Mouse (Mus musculus): ENCODE measurements at regions not wholly inside any gene's neighbourhood (a gene's known extent, or its start where the extent isn't known, plus 50 kb on each side); places are given as distances from the start of the nearest gene placed in this dataset.
A peak's percentile ranks its signal among the peaks of the same experiment; 100 is the strongest.

DNA sequence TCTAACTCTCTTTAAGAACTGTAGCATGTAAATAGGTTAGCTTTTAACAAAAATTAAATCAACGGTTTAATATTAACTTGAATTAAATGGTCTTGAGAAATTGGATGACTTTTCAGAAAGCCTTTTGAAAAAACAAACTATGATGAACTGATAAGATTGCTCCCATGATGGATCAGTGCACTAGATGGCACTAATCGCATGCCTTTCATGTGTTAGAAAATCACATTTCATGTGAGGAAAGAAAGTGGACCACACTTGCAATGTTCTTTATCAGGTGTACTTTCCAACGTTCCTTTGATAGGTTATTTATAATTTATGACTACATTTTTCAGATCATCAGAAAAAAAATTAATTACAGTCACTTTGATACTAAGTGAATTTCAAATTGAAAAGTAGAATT, 1003.2 kb upstream of the 4930412O13Rik start:
- H3K36me3 ChIP-seq (replicated peaks; ENCODE audit: insufficient read depth, low read length) = no peaks in the 10 kb centered on the region
- 68% methylated on average over 3 of the region's 3 CpGs for WGBS (ENCODE audit: insufficient replicate concordance)
- H3K27me3 ChIP-seq (ENCODE audit: insufficient read depth, low read length) = no peaks in the 10 kb centered on the region
- H3K4me1 ChIP-seq (ENCODE audit: insufficient read depth) = no peaks in the 10 kb centered on the region
- no peak overlapping the region for H3K9ac ChIP-seq (replicated peaks)
- H3K4me3 ChIP-seq (ENCODE audit: low read depth, low read length) = no peak overlapping the region
- H3K9me3 ChIP-seq (ENCODE audit: low read length) = no peaks in the 10 kb centered on the region
- no peak overlapping the region for H3K27ac ChIP-seq (ENCODE audit: low read depth)
- no peak for TF ChIP-seq EP300 (IDR thresholded peaks at IDR 0.05; ENCODE audit: low read depth)
- TF ChIP-seq CTCF (IDR thresholded peaks at IDR 0.05; ENCODE audit: low read depth) = peak; percentile 33
- ATAC-seq = no peak
- no peak for DNase-seq
- no peak overlapping the region for H3K4me2 ChIP-seq (ENCODE audit: low read depth, low read length)

DNA sequence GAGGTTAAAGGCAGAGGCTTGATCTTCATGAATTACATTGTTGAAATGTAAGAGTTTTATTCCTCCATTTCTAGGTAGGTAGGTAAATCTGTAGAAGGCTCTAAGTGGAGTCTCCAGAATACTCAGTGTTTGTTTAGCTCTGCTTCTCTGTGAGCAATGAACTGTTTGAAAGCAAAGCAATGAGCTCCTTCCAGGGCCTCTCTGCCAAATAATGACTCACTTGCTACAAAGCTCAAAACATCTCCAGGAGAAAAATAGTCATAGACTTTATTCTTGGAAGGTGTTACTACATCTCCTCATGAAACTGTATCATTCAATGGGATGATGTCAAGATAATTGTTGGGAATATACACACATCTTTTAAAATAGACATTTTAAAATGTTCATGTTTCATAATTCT, 968.6 kb upstream of the 4930412O13Rik start:
- no peak for TF ChIP-seq CTCF (IDR thresholded peaks at IDR 0.05; ENCODE audit: low read depth)
- TF ChIP-seq EP300 (IDR thresholded peaks at IDR 0.05; ENCODE audit: low read depth) = no peak
- H3K36me3 ChIP-seq (replicated peaks; ENCODE audit: insufficient read depth, low read length) = no peaks in the 10 kb centered on the region
- no peaks in the 10 kb centered on the region for H3K9me3 ChIP-seq (ENCODE audit: low read length)
- ATAC-seq = no peak
- no peaks in the 10 kb centered on the region for H3K4me1 ChIP-seq (ENCODE audit: insufficient read depth)
- DNase-seq = no peak
- no peak overlapping the region for H3K9ac ChIP-seq (replicated peaks)
- no peak overlapping the region for H3K4me3 ChIP-seq (ENCODE audit: low read depth, low read length)
- no peak overlapping the region for H3K4me2 ChIP-seq (ENCODE audit: low read depth, low read length)
- no peaks in the 10 kb centered on the region for H3K27me3 ChIP-seq (ENCODE audit: insufficient read depth, low read length)
- no peak overlapping the region for H3K27ac ChIP-seq (ENCODE audit: low read depth)

DNA sequence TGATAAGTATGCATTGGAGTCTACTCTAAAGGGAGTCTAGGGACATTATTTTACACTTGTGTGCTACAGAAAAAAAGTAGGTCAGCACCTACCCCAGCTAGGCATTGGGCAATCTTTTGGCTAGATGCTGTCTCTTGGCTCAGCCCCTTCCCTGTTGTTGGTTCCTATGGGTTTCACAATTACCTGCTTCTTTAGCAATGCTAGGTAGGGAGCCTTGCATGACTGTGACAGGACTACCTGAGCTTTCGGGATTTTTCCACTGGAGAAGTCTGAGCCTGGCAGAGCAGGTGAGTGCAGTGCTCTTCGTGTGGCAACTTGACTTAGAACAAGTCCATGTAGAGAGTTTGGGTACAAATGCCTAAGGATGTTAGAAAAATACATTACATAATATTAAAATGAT, 956.2 kb upstream of the 4930412O13Rik start:
- H3K27ac ChIP-seq (ENCODE audit: low read depth) = no peak overlapping the region
- no peaks in the 10 kb centered on the region for H3K36me3 ChIP-seq (replicated peaks; ENCODE audit: insufficient read depth, low read length)
- H3K9me3 ChIP-seq (ENCODE audit: low read length) = no peaks in the 10 kb centered on the region
- WGBS (ENCODE audit: insufficient replicate concordance) = 64% methylated on average over 2 of the region's 2 CpGs
- no peaks in the 10 kb centered on the region for H3K27me3 ChIP-seq (ENCODE audit: insufficient read depth, low read length)
- H3K9ac ChIP-seq (replicated peaks) = no peak overlapping the region
- H3K4me1 ChIP-seq (ENCODE audit: insufficient read depth) = no peaks in the 10 kb centered on the region
- no peak overlapping the region for H3K4me2 ChIP-seq (ENCODE audit: low read depth, low read length)
- DNase-seq (peak; percentile 21), ATAC-seq (peak; percentile 87)
- H3K4me3 ChIP-seq (ENCODE audit: low read depth, low read length) = no peak overlapping the region
- no peak for TF ChIP-seq EP300 (IDR thresholded peaks at IDR 0.05; ENCODE audit: low read depth)

DNA sequence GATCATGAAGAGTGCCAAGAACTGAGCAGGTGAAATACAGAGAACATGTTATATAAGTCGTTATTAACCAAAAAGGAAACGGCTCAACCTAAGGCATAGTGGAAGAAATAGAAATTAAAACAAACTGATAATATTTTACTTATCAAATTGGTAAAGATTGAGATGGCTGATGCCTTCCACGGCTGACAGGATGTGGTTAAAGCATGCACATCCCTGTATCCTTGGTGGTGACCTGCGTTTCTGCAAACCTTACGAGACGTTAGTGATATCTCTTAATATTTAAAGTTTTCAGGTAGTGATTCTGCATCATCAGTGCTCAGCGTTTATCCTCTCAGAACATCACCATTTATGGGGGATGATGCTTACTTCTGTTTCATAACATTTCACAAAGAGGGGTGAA, 939.5 kb upstream of the 4930412O13Rik start:
- TF ChIP-seq CTCF (IDR thresholded peaks at IDR 0.05; ENCODE audit: low read depth) (no peak), EP300 (IDR thresholded peaks at IDR 0.05; ENCODE audit: low read depth) (no peak)
- H3K9me3 ChIP-seq (ENCODE audit: low read length) = no peaks in the 10 kb centered on the region
- no peak overlapping the region for H3K4me2 ChIP-seq (ENCODE audit: low read depth, low read length)
- H3K9ac ChIP-seq (replicated peaks) = no peak overlapping the region
- no peak overlapping the region for H3K27ac ChIP-seq (ENCODE audit: low read depth)
- no peak for ATAC-seq
- H3K36me3 ChIP-seq (replicated peaks; ENCODE audit: insufficient read depth, low read length) = no peaks in the 10 kb centered on the region
- H3K4me1 ChIP-seq (ENCODE audit: insufficient read depth) = no peaks in the 10 kb centered on the region
- WGBS (ENCODE audit: insufficient replicate concordance) = 75% methylated on average over 7 of the region's 7 CpGs
- no peak for DNase-seq
- no peaks in the 10 kb centered on the region for H3K27me3 ChIP-seq (ENCODE audit: insufficient read depth, low read length)
- no peak overlapping the region for H3K4me3 ChIP-seq (ENCODE audit: low read depth, low read length)

DNA sequence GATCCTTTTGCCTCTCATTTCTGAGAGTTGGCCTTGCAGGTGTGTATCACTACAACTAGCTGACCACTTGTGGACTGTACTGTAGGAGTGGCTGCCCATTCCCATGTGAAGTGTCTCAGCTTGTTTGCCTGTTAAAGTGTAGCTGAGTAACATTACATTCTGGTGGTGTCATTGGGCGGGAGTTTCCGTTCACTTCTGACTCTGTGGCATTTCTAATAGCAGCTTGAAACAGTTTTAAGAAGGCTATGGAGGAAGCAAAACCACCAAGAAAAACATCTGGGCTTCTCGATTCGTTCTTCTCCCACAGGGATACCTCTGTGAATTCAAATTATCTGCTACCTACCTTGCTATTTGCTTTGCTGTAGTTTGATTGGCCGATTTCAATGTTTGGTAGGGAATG, 922.1 kb upstream of the 4930412O13Rik start:
- H3K4me3 ChIP-seq (ENCODE audit: low read depth, low read length) = no peak overlapping the region
- 73% methylated on average over 5 of the region's 5 CpGs for whole genome bisulfite sequencing (ENCODE audit: insufficient replicate concordance)
- no peak overlapping the region for H3K9ac ChIP-seq (replicated peaks)
- no peak overlapping the region for H3K4me2 ChIP-seq (ENCODE audit: low read depth, low read length)
- ATAC-seq (no peak), DNase-seq (no peak)
- no peaks in the 10 kb centered on the region for H3K36me3 ChIP-seq (replicated peaks; ENCODE audit: insufficient read depth, low read length)
- no peak overlapping the region for H3K27ac ChIP-seq (ENCODE audit: low read depth)
- H3K4me1 ChIP-seq (ENCODE audit: insufficient read depth) = no peaks in the 10 kb centered on the region
- TF ChIP-seq EP300 (IDR thresholded peaks at IDR 0.05; ENCODE audit: low read depth) (no peak), CTCF (IDR thresholded peaks at IDR 0.05; ENCODE audit: low read depth) (no peak)
- H3K27me3 ChIP-seq (ENCODE audit: insufficient read depth, low read length) = no peaks in the 10 kb centered on the region
- H3K9me3 ChIP-seq (ENCODE audit: low read length) = no peaks in the 10 kb centered on the region

DNA sequence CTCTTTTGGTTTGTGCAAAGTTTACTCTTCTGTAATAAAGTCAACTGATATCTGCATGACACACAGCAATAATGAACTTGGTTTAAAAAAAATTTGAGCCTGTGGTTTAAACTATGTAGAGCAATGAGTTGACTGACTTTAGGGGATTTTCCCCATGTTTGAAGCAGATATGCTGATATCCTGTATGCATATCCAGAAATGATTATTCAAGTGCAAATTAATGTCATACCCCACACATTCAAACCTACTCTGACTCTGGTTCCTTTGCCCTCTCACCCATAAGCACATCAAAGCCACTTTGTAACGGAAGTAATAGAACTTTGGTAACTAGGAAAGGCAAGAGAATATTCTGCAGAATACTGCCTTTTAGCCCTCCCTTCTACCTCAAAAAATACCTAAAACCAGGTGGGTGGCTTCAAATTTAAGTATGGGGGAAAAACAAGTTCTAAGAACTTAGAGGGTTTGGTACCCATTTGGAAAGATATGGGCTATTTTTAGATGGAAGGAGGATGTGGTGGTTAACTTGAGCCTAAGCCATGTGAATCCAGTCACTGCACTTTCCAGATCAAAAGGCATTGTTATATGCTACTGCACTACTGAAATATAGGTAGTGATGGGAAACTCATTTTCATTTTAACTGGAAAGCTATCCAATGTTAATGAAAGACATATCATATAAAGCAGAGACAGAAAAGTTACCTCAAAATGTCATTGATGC, 915.9 kb upstream of the 4930412O13Rik start:
- H3K4me2 ChIP-seq (ENCODE audit: low read depth, low read length) = no peak overlapping the region
- no peak overlapping the region for H3K27ac ChIP-seq (ENCODE audit: low read depth)
- TF ChIP-seq CTCF (IDR thresholded peaks at IDR 0.05; ENCODE audit: low read depth) = no peak
- TF ChIP-seq EP300 (IDR thresholded peaks at IDR 0.05; ENCODE audit: low read depth) = no peak
- H3K9ac ChIP-seq (replicated peaks) = no peak overlapping the region
- H3K9me3 ChIP-seq (ENCODE audit: low read length) = no peaks in the 10 kb centered on the region
- no peaks in the 10 kb centered on the region for H3K4me1 ChIP-seq (ENCODE audit: insufficient read depth)
- WGBS (ENCODE audit: insufficient replicate concordance) = 71% methylated on average over 1 of the region's 1 CpGs
- DNase-seq = no peak
- no peak overlapping the region for H3K4me3 ChIP-seq (ENCODE audit: low read depth, low read length)
- H3K27me3 ChIP-seq (ENCODE audit: insufficient read depth, low read length) = no peaks in the 10 kb centered on the region
- ATAC-seq = no peak
- no peaks in the 10 kb centered on the region for H3K36me3 ChIP-seq (replicated peaks; ENCODE audit: insufficient read depth, low read length)

DNA sequence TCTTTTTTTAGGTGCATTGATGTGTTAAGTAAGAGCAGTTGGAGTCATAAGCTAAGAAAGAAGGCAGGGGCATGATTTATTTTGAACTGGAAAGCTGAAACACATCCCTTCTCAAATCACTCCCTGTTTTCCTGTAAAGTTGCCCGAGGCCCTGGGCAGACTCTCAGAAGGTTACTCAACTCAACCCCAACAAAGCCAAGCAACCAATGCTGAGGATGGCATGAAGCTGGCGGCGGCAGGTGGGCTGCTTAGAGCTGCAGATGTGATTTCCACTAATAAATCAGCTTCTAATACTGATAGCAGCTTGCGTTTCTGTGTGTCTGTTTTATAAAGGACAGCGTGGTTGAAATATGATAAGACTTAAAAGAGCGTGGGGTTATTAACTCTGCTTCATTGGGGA, 905.4 kb upstream of the 4930412O13Rik start:
- Histone ChIP-seq H3K9me3 (ENCODE audit: low read length) (no peaks in the 10 kb centered on the region), H3K27ac (ENCODE audit: low read depth) (no peak overlapping the region), H3K27me3 (ENCODE audit: insufficient read depth, low read length) (no peaks in the 10 kb centered on the region), H3K4me3 (ENCODE audit: low read depth, low read length) (no peak overlapping the region), H3K9ac (replicated peaks) (no peak overlapping the region), H3K4me1 (ENCODE audit: insufficient read depth) (no peaks in the 10 kb centered on the region), H3K36me3 (replicated peaks; ENCODE audit: insufficient read depth, low read length) (no peaks in the 10 kb centered on the region), H3K4me2 (ENCODE audit: low read depth, low read length) (no peak overlapping the region)
- WGBS (ENCODE audit: insufficient replicate concordance) = 71% methylated on average over 6 of the region's 6 CpGs
- ATAC-seq (no peak), DNase-seq (no peak)
- TF ChIP-seq CTCF (IDR thresholded peaks at IDR 0.05; ENCODE audit: low read depth) (no peak), EP300 (IDR thresholded peaks at IDR 0.05; ENCODE audit: low read depth) (no peak)
